Mouse (Mus musculus): ENCODE measurements at regions not wholly inside any gene's neighbourhood (a gene's known extent, or its start where the extent isn't known, plus 50 kb on each side); places are given as distances from the start of the nearest gene placed in this dataset.

GRCm38 (mm10) chr13:73405720-73406629, 61.0 kb upstream of the Lpcat1 start:
- Histone ChIP-seq H3K36me3 (ENCODE audit: control insufficient read depth, insufficient read depth, low read length, poor library complexity, severe bottlenecking) (no peaks in the 10 kb centered on the region), H3K27me3 (ENCODE audit: control insufficient read depth, insufficient read depth, low read length, poor library complexity, severe bottlenecking) (no peaks in the 10 kb centered on the region)
- no peak for DNase-seq (ENCODE audit: low read depth, low spot score)

- Histone ChIP-seq H3K36me3 (ENCODE audit: control insufficient read depth, insufficient read depth, low read length, poor library complexity, severe bottlenecking) (no peaks in the 10 kb centered on the region), H3K27me3 (ENCODE audit: control insufficient read depth, insufficient read depth, low read length, poor library complexity, severe bottlenecking) (no peaks in the 10 kb centered on the region)
- DNase-seq (ENCODE audit: low read depth, low spot score), result no peak
Measured at GRCm38 (mm10) chr13:73400921-73401320, 66.1 kb upstream of the Lpcat1 start.

DNA sequence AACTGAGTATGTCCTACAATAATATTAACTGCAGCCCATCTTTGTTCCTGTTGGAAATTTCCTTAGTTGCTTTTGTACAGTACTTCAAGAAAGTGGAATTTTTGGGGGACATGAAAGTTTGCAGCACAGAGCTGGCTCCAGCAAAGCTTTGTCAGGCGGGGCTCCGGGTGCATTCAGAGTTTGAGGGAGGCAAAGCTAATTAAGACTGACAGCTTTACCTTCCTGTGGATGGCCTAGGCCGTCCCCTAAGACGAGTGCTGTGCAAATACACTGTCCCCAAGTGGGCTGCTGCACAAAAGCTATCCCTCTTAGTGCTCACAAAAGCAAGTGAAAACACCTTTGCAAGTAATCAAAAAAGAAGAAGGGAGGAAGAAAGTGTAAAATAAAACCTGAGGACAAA, 68.7 kb upstream of the Ndufs6 start:
- no peak for DNase-seq (ENCODE audit: low read depth, low spot score)
- no peaks in the 10 kb centered on the region for H3K27me3 ChIP-seq (ENCODE audit: control insufficient read depth, insufficient read depth, low read length, poor library complexity, severe bottlenecking)
- H3K36me3 ChIP-seq (ENCODE audit: control insufficient read depth, insufficient read depth, low read length, poor library complexity, severe bottlenecking), result no peaks in the 10 kb centered on the region

- no peak for DNase-seq (ENCODE audit: low read depth, low spot score)
- H3K27me3 ChIP-seq (ENCODE audit: control insufficient read depth, insufficient read depth, low read length, poor library complexity, severe bottlenecking), result no peaks in the 10 kb centered on the region
- H3K36me3 ChIP-seq (ENCODE audit: control insufficient read depth, insufficient read depth, low read length, poor library complexity, severe bottlenecking), result no peaks in the 10 kb centered on the region
Measured at GRCm38 (mm10) chr13:73395856-73396255, 67.5 kb upstream of the Ndufs6 start.

DNA sequence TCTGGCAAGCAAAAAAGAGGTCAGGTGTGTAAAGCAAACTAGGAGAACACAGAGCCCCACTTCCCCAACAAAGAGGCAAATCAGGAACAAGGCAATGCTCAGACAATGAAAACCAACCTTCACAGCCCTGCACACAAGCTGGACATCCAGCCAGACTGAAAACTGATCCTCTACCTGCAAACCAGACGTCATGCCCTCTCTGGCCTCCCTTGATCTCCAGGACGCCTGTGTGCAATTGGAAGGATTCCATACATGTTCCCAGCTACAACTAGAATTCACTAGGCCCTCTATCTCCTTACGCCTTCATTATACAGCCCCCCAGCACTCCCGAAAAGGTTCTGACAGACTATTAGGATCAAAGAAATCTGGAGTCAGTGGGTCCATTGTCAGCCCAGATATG, 60.7 kb upstream of the Ndufs6 start:
- DNase-seq (ENCODE audit: low read depth, low spot score), result no peak

GRCm38 (mm10) chr13:73383585-73383984, 55.2 kb upstream of the Ndufs6 start:
- no peaks in the 10 kb centered on the region for H3K36me3 ChIP-seq (ENCODE audit: control insufficient read depth, insufficient read depth, low read length, poor library complexity, severe bottlenecking)
- H3K27me3 ChIP-seq (ENCODE audit: control insufficient read depth, insufficient read depth, low read length, poor library complexity, severe bottlenecking), result no peaks in the 10 kb centered on the region
- DNase-seq (ENCODE audit: low read depth, low spot score), result peak; percentile 71

More for the DNA sequence above, 60.7 kb upstream of the Ndufs6 start:
- Histone ChIP-seq H3K27me3 (ENCODE audit: control insufficient read depth, insufficient read depth, low read length, poor library complexity, severe bottlenecking) (no peaks in the 10 kb centered on the region), H3K36me3 (ENCODE audit: control insufficient read depth, insufficient read depth, low read length, poor library complexity, severe bottlenecking) (no peaks in the 10 kb centered on the region)

Measured in splenic B cell, adult 2 months (primary cell).